Mouse (Mus musculus): Measurements from ENCODE around the gene Arl4a.

Gene Arl4a

GRCm38 (mm10) chr12:40008459-40008858, 29.4 kb downstream of the Arl4a start:
- no peak for DNase-seq

GRCm38 (mm10) chr12:40004766-40005165, 33.1 kb downstream of the Arl4a start:
- no peak for DNase-seq

GRCm38 (mm10) chr12:39998853-39999195, 39.0 kb downstream of the Arl4a start:
- no peak for DNase-seq

- DNase-seq = peak; percentile 44 to 66
Measured at GRCm38 (mm10) chr12:39998070-39998852, 39.6 kb downstream of the Arl4a start.

- DNase-seq = no peak
Measured at GRCm38 (mm10) chr12:39997651-39998050, 40.2 kb downstream of the Arl4a start.

- no peak for DNase-seq
Measured at GRCm38 (mm10) chr12:39996015-39996414, 41.8 kb downstream of the Arl4a start.

- no peak for DNase-seq
Measured at GRCm38 (mm10) chr12:39995609-39996008, 42.2 kb downstream of the Arl4a start.

GRCm38 (mm10) chr12:39992767-39993302, 45.0 kb downstream of the Arl4a start:
- peak in 1 of 2 experiments; percentile 31 for DNase-seq

- no peak for DNase-seq
Measured at GRCm38 (mm10) chr12:39990830-39991780, 46.7 kb downstream of the Arl4a start.

- no peak for DNase-seq
Measured at GRCm38 (mm10) chr12:39989136-39989535, 48.7 kb downstream of the Arl4a start.

- DNase-seq = no peak
Measured at GRCm38 (mm10) chr12:39987177-39987576, 50.6 kb downstream of the Arl4a start.

GRCm38 (mm10) chr12:39985639-39986038, 52.2 kb downstream of the Arl4a start:
- DNase-seq = no peak

- DNase-seq = no peak
Measured at GRCm38 (mm10) chr12:39979792-39980191, 58.0 kb downstream of the Arl4a start.

- no peak for DNase-seq
Measured at GRCm38 (mm10) chr12:39979066-39979465, 58.8 kb downstream of the Arl4a start.

GRCm38 (mm10) chr12:39977996-39978590, 59.7 kb downstream of the Arl4a start:
- DNase-seq = no peak

GRCm38 (mm10) chr12:39976426-39976825, 61.4 kb downstream of the Arl4a start:
- DNase-seq = no peak

- no peak for DNase-seq
Measured at GRCm38 (mm10) chr12:39975829-39976340, 61.9 kb downstream of the Arl4a start.

- DNase-seq = no peak
Measured at GRCm38 (mm10) chr12:39974977-39975583, 62.7 kb downstream of the Arl4a start.

GRCm38 (mm10) chr12:39974273-39974672, 63.6 kb downstream of the Arl4a start:
- DNase-seq = no peak

- DNase-seq = no peak
Measured at GRCm38 (mm10) chr12:39969500-39969899, 68.3 kb downstream of the Arl4a start.

- DNase-seq = no peak
Measured at GRCm38 (mm10) chr12:39968109-39968508, 69.7 kb downstream of the Arl4a start.

GRCm38 (mm10) chr12:39959166-39959565, 78.7 kb downstream of the Arl4a start:
- DNase-seq = no peak
